Mouse (Mus musculus) limb, embryonic 15.5 days (tissue): Measurements from ENCODE around the gene Serpina3g. TPM values are rescaled to one million over a fixed set of nuclear protein-coding genes. Genes with fewer than 3 reads are reported as not detected.

ENCODE experiments used
- ATAC-seq: fragments of 200-750 bp; cut with Nextera tagmentation; 2 replicates; pipeline ENCODE4 v1.8.0; 2017; ENCODE audit warnings: low read depth, moderate TSS enrichment; ENCODE audit not compliant: insufficient number of reproducible peaks, low FRiP score, low TSS enrichment
- H3K27ac ChIP-seq: fragments of 300-500 bp; sonication (generic); 2 replicates; pipeline ENCODE4 v1.5.1; 2015; ENCODE audit warnings: moderate library complexity, mild to moderate bottlenecking, inconsistent platforms
- H3K27me3 ChIP-seq: fragments of 300-500 bp; sonication (generic); 2 replicates; pipeline ENCODE4 v1.6.1; 2015; ENCODE audit warnings: inconsistent platforms
- H3K36me3 ChIP-seq: fragments of 300-500 bp; sonication (generic); 2 replicates; pipeline ENCODE4 v1.6.1; 2015; ENCODE audit warnings: inconsistent platforms
- H3K4me1 ChIP-seq: fragments of 300-500 bp; sonication (generic); 2 replicates; pipeline ENCODE4 v1.6.1; 2015; ENCODE audit warnings: inconsistent platforms
- H3K4me2 ChIP-seq: fragments of 300-500 bp; sonication (generic); 2 replicates; pipeline ENCODE4 v1.6.1; 2015; ENCODE audit warnings: mild to moderate bottlenecking, inconsistent platforms
- H3K4me3 ChIP-seq: fragments of 300-500 bp; sonication (generic); 2 replicates; pipeline ENCODE4 v1.5.1; 2015; ENCODE audit warnings: mild to moderate bottlenecking, inconsistent platforms
- H3K9ac ChIP-seq: fragments of 300-500 bp; sonication (generic); 2 replicates; pipeline ENCODE4 v1.6.1; 2015; ENCODE audit warnings: inconsistent platforms
- H3K9me3 ChIP-seq: fragments of 300-500 bp; sonication (generic); 2 replicates; pipeline ENCODE4 v1.6.1; 2016; ENCODE audit warnings: inconsistent platforms
- WGBS: fragments of 180-500 bp; shearing (Covaris S2); methylation state at CpG from one replicate; pipeline ENCODE4 v1.1.7; 2015; 5-methylcytosine and 5-hydroxymethylcytosine counted together
- polyA plus RNA-seq: library from polyadenylated mRNA; unstranded; fragments of >200 nt; fragmentation: Nextera tagmentation; extraction: Ambion mirVana; gene quantifications from 2 replicates; pipeline ENCODE4 v1.2.1, GENCODE M21; 2015

Gene Serpina3g
- polyA plus RNA-seq, 1 experiment from 2014 or later: 0.65 TPM

DNA sequence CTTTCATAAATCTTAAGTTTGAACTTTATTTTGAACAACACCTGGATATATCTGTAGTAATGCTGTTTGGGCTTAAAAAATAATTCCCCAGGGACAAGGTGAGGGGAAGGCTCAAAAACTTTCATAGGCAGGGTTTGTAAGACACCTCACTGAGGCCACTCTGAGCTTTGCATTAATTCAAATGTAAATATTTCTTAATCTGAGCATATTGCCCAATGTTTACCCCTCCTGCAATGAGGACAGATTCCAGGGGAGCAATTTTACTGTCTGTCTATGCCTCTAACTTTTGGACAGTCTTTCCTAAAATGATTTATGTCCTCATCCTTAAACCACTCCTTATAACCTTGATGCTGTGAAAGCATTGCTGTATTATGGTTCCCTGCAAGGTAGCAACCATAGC is 52.3 kb downstream of the Serpina3g start:
- Histone ChIP-seq H3K27ac (no peak overlapping the region), H3K9ac (no peak overlapping the region), H3K4me3 (no peak overlapping the region), H3K4me1 (no peaks in the 10 kb centered on the region), H3K27me3 (no peaks in the 10 kb centered on the region), H3K9me3 (no peaks in the 10 kb centered on the region), H3K36me3 (no peaks in the 10 kb centered on the region), H3K4me2 (no peak overlapping the region)
- ATAC-seq: no peak

DNA sequence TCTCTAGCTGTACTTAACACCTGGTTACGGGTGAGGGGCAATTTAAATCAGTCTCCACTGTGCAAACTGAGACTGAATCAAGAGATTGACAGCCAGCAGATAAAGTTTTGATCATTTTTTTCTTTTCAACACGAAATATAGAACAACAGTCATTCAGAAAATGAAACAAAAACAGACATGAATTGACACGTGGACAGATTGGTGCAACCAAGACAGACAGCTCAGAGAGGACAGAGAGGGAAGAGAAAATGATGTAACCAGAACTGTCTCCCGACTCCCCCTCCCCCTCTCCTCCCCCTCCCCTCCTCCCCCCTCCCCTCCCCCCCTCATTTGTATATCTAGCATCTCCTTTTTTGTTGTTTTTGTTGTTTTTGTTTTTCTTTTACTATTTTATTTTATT is 53.8 kb downstream of the Serpina3g start:
- Histone ChIP-seq H3K36me3 (no peaks in the 10 kb centered on the region), H3K4me3 (no peak overlapping the region)
- 38% methylated on average over 4 of the region's 4 CpGs for WGBS

More for the DNA sequence above, 53.8 kb downstream of the Serpina3g start:
- H3K27ac ChIP-seq: no peak overlapping the region
- no peak overlapping the region for H3K4me2 ChIP-seq
- ATAC-seq: no peak
- H3K4me1 ChIP-seq: no peaks in the 10 kb centered on the region
- no peaks in the 10 kb centered on the region for H3K27me3 ChIP-seq
- no peak overlapping the region for H3K9ac ChIP-seq
- H3K9me3 ChIP-seq: no peaks in the 10 kb centered on the region

Other genes with a start within 250 kb of the Serpina3g start
- not detected in 2 replicates for gene Serpina11, start 246.3 kb upstream of the Serpina3g start, polyA plus RNA-seq
- 0.24 and 0.51 TPM in 2 replicates for gene Serpina9, start 222.5 kb upstream of the Serpina3g start, polyA plus RNA-seq
- 0.31 and 1.4 TPM in 2 replicates for gene Serpina12, start 191.8 kb upstream of the Serpina3g start, polyA plus RNA-seq
- gene Serpina5, start 135.1 kb upstream of the Serpina3g start, polyA plus RNA-seq: not detected in 2 replicates
- gene Serpina3a, start 123.5 kb upstream of the Serpina3g start, polyA plus RNA-seq: not detected in 2 replicates
- 0.27 and 0.35 TPM in 2 replicates for gene Serpina3b, start 108.2 kb upstream of the Serpina3g start, polyA plus RNA-seq
- 0.09 TPM in 1 of 2 replicates, not detected in the other for gene Serpina3c, start 82.4 kb upstream of the Serpina3g start, polyA plus RNA-seq
- gene Serpina3f, start 21.7 kb upstream of the Serpina3g start, polyA plus RNA-seq: not detected in 2 replicates
- 1.1 and 2.9 TPM in 2 replicates for gene Serpina3i, start 26.9 kb downstream of the Serpina3g start, polyA plus RNA-seq
- 3.6 and 6.2 TPM in 2 replicates for gene Serpina3j, start 78.3 kb downstream of the Serpina3g start, polyA plus RNA-seq
- gene Serpina3k, start 102.2 kb downstream of the Serpina3g start, polyA plus RNA-seq: not detected in 2 replicates
- gene Serpina3m, start 102.2 kb downstream of the Serpina3g start, polyA plus RNA-seq: not detected in 2 replicates
- 0.95 and 1.3 TPM in 2 replicates for gene Serpina3n, start 170.5 kb downstream of the Serpina3g start, polyA plus RNA-seq
- 4.2 and 7.2 TPM in 2 replicates for gene Gsc, start 237.1 kb downstream of the Serpina3g start, polyA plus RNA-seq